Mouse (Mus musculus) E14TG2a.4 (cell line): ENCODE measurements around the gene Ccdc51.

ENCODE experiments used
- CTCF ChIP-seq: conservative IDR thresholded peaks from 2 replicates; pipeline ENCODE4 v1.5.1; 2014; ENCODE audit warnings: low read length
- POU5F1 ChIP-seq: IDR thresholded peaks from 2 replicates; pipeline ENCODE4 v1.6.1; 2014; ENCODE audit warnings: low read length, borderline replicate concordance

GRCm38 (mm10) chr9:109100307-109100928 is 18.1 kb downstream of the Ccdc51 start:
- TF ChIP-seq CTCF (no peak), POU5F1 (no peak)
